Mouse (Mus musculus) spleen, embryonic (tissue): ENCODE data around the gene Rnf212.

ENCODE experiments used
- CTCF ChIA-PET: fragments of 350-600 bp; sonication (Branson Sonifier 250); formaldehyde crosslinking; loops from one replicate; lab custom pipeline; 2022; lab: Charles Lee

Gene Rnf212

DNA sequence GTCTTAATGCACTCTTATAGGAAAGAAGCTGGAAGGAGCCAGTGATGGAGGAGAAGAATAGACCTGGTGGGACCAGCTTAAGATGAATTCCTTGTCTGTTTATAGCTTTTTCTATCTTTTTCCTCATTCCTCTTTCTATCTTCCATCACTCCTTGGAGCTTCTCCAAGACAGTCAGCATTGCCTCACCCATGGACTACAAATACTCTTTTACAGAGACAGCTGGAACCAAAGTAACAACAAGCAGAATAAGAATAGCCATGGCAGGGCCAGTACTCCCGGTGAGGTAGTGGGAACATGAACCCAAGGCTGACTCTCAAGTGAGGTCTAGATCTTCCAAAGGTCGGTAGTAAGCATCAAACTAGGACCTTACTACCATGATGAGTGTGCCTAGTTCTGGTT is 61.7 kb downstream of the Rnf212 start:
- CTCF ChIA-PET: no interaction called here

DNA sequence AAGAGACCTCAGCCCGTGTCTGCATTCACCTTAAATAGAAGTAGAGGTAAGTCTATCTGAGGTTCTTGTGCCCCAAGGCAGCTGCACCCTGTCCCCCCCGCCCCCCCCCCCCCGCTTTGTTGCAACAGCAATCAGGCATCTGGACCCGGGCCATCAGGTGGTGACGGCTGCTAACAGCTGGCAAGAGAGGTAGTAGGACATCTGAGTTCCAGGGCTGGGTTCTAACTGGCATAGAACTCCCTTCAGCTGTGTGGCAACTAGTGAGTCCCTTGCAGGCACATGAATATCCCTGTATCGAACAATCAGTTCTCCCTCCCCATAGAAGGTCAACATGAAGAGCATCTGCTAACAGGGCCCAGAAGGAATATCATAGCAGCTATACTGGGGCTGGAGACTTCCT is 62.8 kb downstream of the Rnf212 start:
- CTCF ChIA-PET: no interaction called here

DNA sequence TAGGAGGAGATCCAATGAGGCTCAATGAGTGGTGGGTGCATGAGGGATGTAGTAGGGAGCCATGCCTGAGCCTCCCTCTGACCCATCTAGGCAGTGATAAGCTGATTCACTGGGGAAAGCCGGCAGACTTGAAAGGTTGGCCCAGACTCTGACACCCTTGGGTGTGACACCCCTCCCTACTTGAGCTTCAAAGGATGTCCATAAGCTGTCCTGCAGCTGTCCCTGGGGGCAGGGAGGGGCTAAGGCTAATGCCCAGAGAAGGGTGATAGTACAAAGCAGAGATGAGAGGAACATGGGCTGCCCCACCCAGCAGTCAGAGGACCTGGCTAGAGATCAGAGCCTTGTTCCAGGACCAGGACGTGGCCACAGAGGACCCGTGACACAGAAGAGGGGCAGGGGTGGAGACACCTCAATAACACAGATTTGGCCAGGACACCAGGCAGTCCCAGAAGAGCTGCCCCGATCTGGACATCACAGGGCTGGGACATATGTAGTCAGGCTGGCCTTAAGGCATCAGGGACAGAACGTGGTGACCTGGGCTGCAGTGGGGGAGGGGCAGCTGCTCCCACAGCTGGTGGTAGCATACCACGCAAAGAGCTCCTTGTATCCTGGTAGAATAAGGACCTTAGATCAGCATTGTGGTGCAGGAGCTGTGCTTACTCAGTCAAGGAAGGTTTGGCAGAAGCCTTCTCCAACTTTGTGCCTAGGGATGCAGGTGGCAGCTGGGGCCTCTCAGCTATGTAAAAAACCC is 65.6 kb downstream of the Rnf212 start:
- CTCF ChIA-PET: no interaction called here

DNA sequence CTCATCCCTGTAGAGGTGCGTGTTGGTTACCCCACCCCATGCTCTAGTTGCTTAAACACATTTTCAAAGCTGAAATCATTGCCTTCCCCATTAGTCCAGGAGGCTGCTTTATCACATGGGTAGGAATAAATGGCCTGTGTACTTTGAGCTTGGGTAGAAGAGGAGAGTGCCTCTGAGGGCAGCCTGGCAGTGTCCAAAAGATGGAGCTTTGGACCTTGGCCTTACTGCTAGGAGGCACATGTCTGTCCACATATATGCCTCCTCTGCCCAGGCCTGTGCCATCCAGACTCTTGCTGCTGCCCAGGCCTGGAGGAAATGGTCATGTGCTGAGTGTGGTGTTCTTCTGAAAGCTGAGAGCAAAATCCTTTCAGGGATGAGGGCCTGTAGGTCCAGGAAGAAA is 66.4 kb downstream of the Rnf212 start:
- CTCF ChIA-PET: no interaction called here

DNA sequence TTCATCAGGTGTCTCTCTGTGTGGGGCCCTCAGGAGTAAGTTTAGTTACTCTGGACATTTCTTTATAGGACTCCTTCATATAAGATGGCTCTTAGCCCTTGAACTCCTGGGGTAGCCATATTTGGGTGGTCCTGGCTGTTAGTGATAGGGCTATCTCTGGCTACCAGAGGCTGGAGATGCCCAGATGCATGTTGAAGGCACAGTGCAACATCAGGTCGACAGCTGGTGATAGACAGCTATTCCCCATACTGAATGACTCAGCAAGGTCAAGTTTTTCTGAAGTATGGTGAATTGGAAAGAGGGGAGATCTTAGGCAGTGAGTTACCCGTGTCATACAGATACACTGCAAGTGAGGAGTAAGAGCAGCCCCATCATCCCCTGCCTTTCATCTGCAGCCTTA is 67.0 kb downstream of the Rnf212 start:
- CTCF ChIA-PET: no interaction called here

DNA sequence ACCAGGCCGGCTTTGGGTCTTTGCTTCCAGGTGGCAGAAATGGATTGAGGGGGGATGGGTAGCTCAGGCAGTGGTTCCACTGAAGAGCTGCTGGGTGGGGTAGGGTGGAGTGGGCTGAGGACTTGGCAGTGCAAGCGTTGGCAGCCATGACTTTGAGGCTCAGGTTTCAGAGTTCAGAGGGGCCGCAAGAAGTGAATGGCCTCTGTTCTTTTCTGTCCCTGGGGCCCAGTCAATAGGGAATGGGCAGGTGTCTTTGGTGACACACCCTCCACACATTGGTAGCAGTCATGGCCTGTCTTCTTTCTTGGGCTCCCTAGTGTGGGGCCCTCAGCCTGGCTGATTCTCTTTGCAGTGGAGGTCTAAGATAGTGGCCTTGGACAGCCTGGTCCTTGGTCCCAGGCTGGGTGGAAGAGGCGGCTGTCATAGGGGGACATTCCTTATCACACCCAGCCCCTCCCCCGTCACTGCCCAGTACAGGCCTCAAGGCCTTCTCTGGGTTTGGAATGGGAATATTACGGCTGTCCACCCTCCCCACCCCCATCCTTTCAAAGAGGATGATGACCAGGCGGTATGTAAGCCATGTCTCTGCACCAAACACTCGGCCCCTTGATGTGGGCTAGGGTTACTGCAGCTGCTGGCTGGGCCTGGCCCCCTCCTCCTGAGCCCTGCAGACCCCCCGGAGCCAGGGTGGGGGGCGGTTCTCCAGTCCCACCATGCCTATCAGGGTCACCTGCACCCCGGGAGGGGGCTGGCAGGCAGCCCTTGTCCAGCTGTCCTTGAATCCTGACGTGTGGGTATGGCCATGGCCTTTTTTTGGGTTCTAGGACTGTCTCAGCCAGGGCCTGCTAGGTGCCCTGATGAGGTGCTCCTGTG is 70.8 kb downstream of the Rnf212 start:
- CTCF ChIA-PET: no interaction called here

DNA sequence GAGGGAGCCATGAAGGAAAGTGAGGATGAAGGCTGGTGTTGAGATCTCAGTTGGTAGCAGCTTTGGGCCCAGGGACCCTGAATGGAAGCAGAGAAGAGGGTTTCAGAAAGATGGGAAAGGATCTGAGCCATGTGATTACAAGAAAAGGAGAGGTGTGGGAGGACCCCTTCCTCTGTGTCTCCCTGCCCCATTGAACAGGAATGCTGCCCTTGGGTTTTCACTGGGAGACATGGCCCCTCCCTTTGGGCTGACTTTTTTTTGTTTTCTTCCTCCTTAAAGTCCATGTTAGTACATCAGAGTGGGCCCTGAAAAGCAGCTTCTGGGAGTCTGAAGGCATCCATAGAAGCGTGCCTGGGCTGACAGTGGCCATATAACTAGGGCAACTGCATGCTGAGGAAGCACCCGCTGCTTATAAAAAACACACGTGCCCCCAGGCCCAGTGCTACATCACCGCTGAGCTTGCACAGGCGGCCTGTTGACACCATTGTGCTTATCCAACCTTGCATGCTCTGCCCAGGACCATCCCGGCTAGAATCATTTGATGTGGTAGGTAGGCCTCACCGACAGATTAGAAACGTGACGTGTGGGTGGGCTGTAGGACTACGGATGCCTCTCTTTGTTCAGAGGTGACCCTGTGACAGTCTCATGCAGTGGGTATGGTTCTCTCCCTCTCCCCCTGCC is 73.3 kb downstream of the Rnf212 start:
- CTCF ChIA-PET: no interaction called here

DNA sequence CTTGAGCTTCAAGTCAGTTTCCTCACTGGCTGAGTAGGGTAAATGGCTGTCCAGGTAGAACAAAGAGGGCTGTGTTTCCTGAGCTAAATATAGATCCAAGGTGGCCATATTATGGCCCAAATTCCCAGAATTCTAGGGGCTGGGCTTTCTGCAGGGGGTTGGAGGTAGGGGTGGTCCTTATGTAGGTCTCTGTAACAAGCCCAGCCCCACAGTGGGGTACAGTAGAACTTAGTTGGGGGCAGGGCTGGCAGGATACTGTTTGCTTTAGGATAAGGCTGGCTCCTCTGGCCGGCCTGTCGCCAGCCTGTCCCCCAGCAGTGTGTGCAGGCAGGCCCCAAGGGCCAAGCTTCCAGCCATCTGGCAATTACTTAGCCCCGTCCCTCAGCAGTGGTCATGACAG is 74.4 kb downstream of the Rnf212 start:
- CTCF ChIA-PET: no interaction called here

DNA sequence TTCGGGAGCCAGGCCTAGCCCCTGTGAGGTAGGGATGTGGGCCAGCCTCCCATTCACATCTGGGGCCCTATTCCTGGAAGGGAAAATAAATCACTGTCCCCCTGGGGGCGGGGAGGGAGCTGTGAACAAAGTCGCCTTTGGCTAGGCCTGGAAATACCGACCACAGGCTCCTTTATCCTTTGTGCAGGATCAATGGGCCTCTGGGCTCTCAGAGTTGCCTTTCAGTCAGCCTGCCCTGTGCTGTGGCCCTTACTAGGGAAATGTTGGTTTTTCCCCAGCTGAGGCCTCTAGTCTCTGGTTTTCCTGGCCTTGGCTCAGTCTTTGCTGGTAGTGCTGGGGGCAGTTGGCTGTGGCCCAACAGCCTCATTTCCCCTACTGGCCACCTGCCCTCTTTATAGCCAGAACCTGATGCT is 77.4 kb downstream of the Rnf212 start:
- CTCF ChIA-PET: no interaction called here

DNA sequence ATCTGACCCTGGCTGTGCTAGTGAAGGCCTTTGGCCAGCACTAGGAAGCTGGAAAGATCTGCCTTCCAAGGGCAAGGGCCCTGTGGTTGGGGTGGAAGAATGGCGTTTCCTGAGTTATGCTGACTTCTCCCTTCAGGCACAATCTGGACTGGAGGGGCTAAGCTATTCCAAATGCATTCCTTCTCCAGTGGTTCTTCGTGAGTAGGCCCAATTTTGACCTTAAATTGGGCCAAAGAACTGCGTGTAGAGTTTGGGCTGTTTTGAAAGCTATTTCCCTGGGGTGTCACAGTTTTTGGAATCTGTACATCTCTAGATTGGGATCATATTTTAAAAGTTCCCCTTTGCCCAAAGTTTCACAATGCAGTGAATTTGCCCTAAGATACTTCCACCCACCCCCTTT is 78.2 kb downstream of the Rnf212 start:
- CTCF ChIA-PET: interaction anchor here (0.6 kb wide), 1 partner anchor 15 kb away, joined by 7 read pairs; no protein-coding TSS in a partner anchor

DNA sequence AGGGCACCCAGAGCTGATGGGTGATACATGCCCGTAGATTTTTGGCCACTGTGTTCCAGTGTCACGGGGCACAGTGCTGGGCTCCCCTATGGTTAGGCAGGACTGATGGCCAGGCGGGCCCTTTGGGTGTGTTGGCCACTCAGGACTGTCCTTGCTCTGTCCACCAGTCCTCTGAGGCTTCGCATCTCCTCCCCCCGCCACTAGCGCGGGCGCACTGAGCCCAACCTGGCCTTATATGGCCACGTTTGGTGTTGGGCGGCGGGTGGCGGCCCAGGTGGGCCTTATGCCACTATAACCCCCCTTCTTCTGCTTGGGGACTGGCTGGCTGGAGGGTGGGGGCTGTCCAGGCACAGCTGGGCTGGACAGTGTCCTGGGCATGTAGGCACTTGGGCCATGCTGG is 78.9 kb downstream of the Rnf212 start:
- CTCF ChIA-PET: no interaction called here

DNA sequence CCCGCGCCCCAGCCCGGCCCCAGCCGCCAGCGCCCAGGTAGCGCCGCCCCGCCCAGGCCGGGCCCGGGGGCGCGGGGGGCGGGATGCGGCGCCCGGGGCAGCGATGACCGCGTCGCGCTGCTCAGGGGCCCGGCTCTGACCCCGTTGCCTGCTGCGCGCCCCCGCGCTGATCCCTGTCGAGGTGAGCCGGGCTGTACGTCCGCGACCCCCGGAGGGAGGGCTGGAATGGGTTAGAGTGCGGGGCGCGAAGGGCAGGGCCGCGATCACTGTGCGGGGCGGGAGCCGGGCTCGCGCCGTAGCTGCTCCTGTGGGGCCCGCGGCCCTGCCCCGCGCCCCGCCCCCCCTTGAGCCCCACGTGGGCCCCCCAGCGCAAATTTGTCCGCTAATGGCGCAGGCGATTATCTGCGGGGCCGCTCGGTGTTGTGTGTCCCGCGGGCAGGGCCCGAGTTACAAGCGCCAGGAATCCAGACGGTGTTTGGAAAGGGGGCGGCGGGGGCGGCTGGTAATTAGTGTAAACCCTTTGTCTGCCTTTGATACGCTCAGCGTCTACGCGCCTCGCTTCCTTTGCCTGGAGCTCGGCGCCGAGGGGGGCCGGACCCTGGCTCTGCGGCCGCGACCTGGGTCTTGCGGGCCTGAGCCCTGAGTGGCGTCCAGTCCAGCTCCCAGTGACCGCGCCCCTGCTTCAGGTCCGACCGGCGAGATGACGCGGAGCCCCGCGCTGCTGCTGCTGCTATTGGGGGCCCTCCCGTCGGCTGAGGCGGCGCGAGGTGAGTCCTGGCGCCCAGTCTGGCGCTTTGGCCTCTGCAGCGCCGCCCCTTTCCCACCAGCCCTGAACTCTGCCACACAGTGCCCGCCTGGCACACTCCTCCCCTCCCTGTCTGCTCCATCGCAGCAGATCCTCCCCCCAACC is 80.2 kb downstream of the Rnf212 start:
- CTCF ChIA-PET: interaction anchor here (0.5 kb wide), 1 partner anchor 25 kb away, joined by 3 read pairs; no protein-coding TSS in a partner anchor

DNA sequence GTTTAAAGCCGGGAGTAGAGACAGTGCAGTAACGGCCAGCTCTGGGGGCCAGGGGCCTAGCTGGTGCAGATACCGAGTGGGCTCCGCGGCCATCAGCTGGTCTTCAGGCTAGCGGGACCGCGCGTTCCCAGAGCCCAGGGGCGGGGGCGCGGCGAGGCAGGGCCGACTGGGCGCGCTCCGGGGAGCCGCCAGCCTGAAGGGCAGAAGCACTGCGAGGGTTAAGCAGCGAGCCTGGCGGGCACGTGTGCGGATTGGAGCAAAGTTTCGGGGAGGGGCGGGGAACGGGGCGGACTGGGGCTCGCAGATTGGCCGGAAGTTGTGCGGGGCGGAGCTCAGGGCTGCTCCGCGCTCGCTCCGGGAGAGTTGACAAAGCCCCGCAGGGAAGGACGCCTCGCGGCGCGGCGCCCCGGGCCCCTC is 80.9 kb downstream of the Rnf212 start:
- CTCF ChIA-PET: interaction anchor here (0.5 kb wide), 1 partner anchor 24 kb away, joined by 3 read pairs; no protein-coding TSS in a partner anchor

DNA sequence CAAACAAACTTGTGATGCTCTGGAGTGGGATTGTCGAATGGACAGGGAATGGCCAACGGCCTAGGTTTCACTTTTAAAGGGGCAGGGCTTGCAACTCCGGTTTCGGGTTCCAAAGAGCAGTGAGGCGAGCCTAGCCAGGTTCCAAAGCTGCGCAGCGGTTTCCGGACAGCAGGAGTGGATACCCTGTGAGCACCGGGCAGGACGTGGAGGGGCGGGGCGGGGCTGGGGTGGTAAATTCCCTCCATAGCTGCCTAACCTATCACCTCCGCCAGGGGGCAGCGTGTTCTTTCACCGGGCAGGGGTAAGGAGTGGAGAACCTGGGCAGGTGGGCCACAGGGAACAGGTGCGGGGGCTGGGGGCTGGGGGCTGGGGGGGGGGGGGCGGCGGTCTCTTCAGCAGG is 82.5 kb downstream of the Rnf212 start, which contains the start of gene Fgfrl1:
Gene Fgfrl1 (plus strand): TSS at position 112 of the 400 bp plus-strand sequence.
- CTCF ChIA-PET: no interaction called here

DNA sequence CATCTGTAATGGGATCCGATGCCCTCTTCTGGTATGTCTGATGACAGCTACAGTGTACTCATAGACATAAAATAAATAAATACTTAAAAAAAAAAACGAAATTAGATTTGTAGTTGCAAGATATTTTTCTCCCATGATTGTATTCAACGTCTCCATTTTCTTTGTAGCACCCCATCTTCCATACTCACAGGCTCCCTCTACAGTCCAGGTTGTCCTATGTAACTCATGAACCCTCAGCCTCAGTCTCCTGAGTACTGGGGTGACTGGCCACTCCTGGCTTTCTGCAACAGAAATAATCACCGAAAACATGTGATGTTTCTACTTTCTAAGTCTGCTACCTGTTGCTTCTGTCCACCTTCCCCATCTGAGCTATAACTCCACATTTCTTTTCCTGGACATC is 83.6 kb downstream of the Rnf212 start:
- CTCF ChIA-PET: no interaction called here

DNA sequence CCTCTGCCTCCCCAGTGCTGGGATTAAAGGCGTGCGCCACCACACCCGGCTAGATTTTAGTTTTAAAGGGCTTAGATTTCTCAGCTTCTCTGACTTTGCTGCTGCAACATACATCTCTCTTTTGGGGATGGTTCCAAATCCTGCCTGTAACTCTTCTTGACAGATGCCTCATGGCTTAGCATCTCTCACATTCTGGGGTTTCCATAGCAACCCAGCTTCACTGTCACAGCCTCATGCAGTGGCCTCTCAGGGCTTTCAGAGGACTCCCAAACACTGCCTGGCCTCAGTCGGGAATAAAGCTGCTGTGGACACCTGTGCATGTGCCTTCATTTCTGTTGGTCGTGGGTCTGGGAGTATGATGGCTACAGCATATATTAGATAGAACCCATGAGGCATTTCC is 85.7 kb downstream of the Rnf212 start:
- CTCF ChIA-PET: interaction anchor here (1.4 kb wide), 1 partner anchor 255 kb away, joined by 3 read pairs; the partner anchor contains the start of gene Atp5k

DNA sequence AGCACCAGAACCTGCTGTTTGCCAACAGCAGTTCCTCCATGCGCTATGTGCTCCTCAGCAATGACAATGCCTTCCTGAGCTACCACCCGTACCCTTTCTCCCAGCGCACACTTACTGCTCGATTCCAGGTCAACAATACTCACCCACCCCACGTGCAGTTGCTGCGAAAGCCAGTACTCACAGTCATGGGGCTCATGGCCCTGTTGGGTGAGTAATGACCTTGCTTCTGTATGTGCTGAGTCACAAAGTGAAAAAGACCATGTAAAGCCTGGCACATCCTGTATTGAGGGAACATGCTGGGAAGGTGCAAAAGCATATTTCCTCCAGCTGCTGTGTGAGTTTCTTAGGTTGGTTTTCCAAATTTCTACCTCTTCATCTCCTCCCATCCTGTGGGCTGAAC is 93.9 kb downstream of the Rnf212 start:
- CTCF ChIA-PET: no interaction called here

DNA sequence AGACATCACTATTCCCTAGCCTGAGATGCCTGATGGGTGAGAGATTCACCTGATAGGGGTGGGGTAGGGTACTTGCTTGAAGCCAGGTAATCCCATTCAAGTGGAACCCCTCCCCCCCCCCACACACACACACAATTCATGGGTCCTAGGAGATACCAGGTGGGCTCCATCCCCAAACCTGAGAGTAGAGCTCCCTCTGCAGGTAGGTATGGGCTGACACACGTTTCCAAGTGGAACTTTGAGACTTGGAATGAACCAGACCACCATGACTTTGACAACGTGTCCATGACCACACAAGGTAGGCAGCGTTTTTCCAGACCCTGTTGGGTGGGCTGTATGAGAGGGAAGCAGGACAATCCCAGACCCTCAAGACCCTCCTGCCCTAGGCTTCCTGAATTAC is 94.9 kb downstream of the Rnf212 start:
- CTCF ChIA-PET: no interaction called here
